Mouse (Mus musculus) liver, embryonic 13.5 days (tissue): ENCODE data around the gene Lpp. TPM values are rescaled to one million over a fixed set of nuclear protein-coding genes. Genes with fewer than 3 reads are reported as not detected.

Experiments used
- ATAC-seq: fragments of 200-750 bp; cut with Nextera tagmentation; 2 replicates; pipeline ENCODE4 v1.8.0; 2017; ENCODE audit warnings: low read depth, mild to moderate bottlenecking, moderate number of reproducible peaks, moderate library complexity
- DNase-seq: peaks from one replicate; pipeline ENCODE4 v3.0.0; 2022
- H3K27ac ChIP-seq: fragments of 300-500 bp; sonication (generic); 2 replicates; pipeline ENCODE4 v1.5.1; 2015; ENCODE audit warnings: moderate library complexity, mild to moderate bottlenecking, inconsistent platforms
- H3K27me3 ChIP-seq: fragments of 300-500 bp; sonication (generic); 2 replicates; pipeline ENCODE4 v1.6.1; 2015; ENCODE audit warnings: mild to moderate bottlenecking, inconsistent platforms
- H3K36me3 ChIP-seq: fragments of 300-500 bp; sonication (generic); 2 replicates; pipeline ENCODE4 v1.6.1; 2015; ENCODE audit warnings: mild to moderate bottlenecking, inconsistent platforms
- H3K4me1 ChIP-seq: fragments of 300-500 bp; sonication (generic); replicated peaks from 2 replicates; pipeline ENCODE4 v1.6.1; 2015; ENCODE audit warnings: inconsistent platforms
- H3K4me2 ChIP-seq: fragments of 300-500 bp; sonication (generic); 2 replicates; pipeline ENCODE4 v1.6.1; 2015; ENCODE audit warnings: inconsistent platforms, mild to moderate bottlenecking, moderate library complexity
- H3K4me3 ChIP-seq: fragments of 300-500 bp; sonication (generic); replicated peaks from 2 replicates; pipeline ENCODE4 v1.5.1; 2015; ENCODE audit warnings: mild to moderate bottlenecking, inconsistent platforms
- H3K9ac ChIP-seq: fragments of 300-500 bp; sonication (generic); 2 replicates; pipeline ENCODE4 v1.6.1; 2015; ENCODE audit warnings: mild to moderate bottlenecking, inconsistent platforms
- H3K9me3 ChIP-seq: fragments of 300-500 bp; sonication (generic); replicated peaks from 2 replicates; pipeline ENCODE4 v1.6.1; 2016; ENCODE audit warnings: inconsistent platforms
- WGBS: fragments of 180-500 bp; shearing (Covaris S2); methylation state at CpG from one replicate; pipeline ENCODE4 v1.1.7; 2015; ENCODE audit not compliant: insufficient replicate concordance; 5-methylcytosine and 5-hydroxymethylcytosine counted together
- polyA plus RNA-seq: library from polyadenylated mRNA; unstranded; fragments of >200 nt; fragmentation: Nextera tagmentation; extraction: Ambion mirVana; gene quantifications from 2 replicates; pipeline ENCODE4 v1.2.1, GENCODE M21; 2015

Lpp gene
- polyA plus RNA-seq, 1 experiment from 2014 or later, result 6.1 TPM

DNA sequence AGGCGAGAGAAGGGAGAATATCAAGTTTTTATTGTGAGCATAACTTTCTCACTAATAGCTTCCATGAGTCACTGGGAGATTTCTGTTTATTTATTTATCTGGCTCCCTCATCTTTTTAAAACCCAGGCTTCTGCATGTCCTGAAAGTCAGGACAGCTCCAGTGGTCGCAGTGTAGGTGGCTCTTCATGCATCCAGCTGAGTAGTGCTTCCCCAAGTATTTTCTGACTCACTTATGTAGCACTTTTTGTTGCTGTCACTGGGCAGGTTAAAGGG lies 98.1 kb downstream of the Lpp start:
- no peaks in the 10 kb centered on the region for H3K27me3 ChIP-seq
- no peak overlapping the region for H3K4me2 ChIP-seq
- WGBS, result 59% methylated on average over 2 of the region's 2 CpGs
- H3K4me3 ChIP-seq, result no peak overlapping the region
- no peaks in the 10 kb centered on the region for H3K9me3 ChIP-seq
- DNase-seq (no peak), ATAC-seq (no peak)
- no peak overlapping the region for H3K9ac ChIP-seq
- H3K27ac ChIP-seq, result no peak overlapping the region
- H3K4me1 ChIP-seq, result peaks cover 17% of the 10 kb centered on the region; the same call in 1 of the 2 replicates
- H3K36me3 ChIP-seq, result no peaks in the 10 kb centered on the region

- Histone ChIP-seq H3K4me2 (no peak overlapping the region), H3K9ac (no peak overlapping the region), H3K4me3 (no peak overlapping the region), H3K27me3 (no peaks in the 10 kb centered on the region), H3K9me3 (no peaks in the 10 kb centered on the region), H3K4me1 (peaks cover 17% of the 10 kb centered on the region; the same call in 1 of the 2 replicates), H3K27ac (no peak overlapping the region), H3K36me3 (no peaks in the 10 kb centered on the region)
- DNase-seq (no peak), ATAC-seq (no peak)
- WGBS, result 57% methylated on average over 4 of the region's 4 CpGs
These were observed 99.1 kb downstream of the Lpp start for GRCm38 (mm10) chr16:24492194-24492940.

DNA sequence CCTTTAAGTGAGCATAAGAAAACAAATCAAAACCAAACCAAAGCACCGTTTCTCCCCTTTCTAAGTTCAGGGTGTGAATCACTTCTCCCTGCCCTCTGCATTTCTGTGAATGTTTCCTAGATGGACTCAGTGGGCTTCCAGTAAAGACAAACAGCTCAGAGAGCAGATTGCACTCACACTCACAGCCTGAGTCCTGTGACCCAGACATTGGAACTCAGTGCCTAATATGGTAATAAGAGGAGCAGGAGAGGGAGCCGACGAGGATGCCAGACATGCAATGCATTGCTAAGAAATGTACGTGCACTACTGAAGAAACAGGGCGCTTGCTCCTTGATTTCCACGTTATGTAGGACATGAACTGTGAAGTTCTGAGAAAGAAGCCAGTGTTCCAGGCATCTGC lies 101.2 kb downstream of the Lpp start:
- ATAC-seq, result no peak
- H3K27me3 ChIP-seq, result no peaks in the 10 kb centered on the region
- H3K4me1 ChIP-seq, result peaks cover 17% of the 10 kb centered on the region; the same call in 1 of the 2 replicates
- DNase-seq, result no peak
- H3K4me2 ChIP-seq, result no peak overlapping the region
- no peak overlapping the region for H3K4me3 ChIP-seq
- no peak overlapping the region for H3K27ac ChIP-seq
- no peaks in the 10 kb centered on the region for H3K36me3 ChIP-seq
- no peak overlapping the region for H3K9ac ChIP-seq
- no peaks in the 10 kb centered on the region for H3K9me3 ChIP-seq
- WGBS, result 60% methylated on average over 6 of the region's 6 CpGs

DNA sequence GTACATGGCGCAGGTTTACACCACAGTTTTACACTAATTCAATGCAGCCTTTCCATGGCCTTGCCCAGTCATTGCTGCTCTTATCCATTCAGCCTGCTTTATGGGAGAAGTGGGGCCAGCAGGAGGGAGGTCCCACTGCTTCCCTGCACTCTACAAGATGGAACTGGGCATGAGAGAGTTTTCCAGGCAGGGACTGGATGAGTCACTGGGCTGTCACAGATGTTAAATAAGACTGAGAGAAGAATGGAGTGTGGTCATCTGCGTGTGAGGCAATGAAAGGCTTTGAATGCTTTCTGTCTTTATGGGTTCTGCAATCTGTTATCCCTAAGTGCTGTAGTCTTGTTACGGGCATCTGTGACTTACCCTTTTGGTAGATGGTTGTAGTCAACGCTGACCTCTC lies 102.2 kb downstream of the Lpp start:
- WGBS, result 67% methylated on average over 4 of the region's 4 CpGs
- Histone ChIP-seq H3K4me2 (no peak overlapping the region), H3K9me3 (no peaks in the 10 kb centered on the region), H3K4me1 (peaks cover 11% of the 10 kb centered on the region; the same call in 1 of the 2 replicates), H3K9ac (no peak overlapping the region), H3K27me3 (no peaks in the 10 kb centered on the region), H3K4me3 (no peak overlapping the region), H3K36me3 (no peaks in the 10 kb centered on the region), H3K27ac (no peak overlapping the region)
- no peak for DNase-seq
- no peak for ATAC-seq

DNA sequence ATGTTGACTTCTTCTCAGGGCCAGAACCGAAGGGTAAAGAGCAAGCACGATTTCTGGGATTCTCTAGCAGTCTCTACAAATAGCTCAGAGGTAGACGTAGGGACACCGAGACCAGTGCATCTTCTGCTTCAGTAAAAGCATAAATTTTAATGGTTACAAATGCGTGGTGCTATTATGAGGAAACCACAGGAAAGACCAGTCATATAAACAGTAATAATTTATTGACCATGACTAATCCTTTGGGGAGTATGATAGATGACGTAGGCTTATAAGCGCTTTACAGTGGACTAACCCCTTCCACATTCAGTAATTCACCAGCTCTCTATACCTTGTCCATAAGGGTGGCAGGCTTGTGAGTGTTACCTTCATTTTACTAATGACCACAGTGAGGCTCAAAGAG lies 103.3 kb downstream of the Lpp start:
- Histone ChIP-seq H3K27me3 (no peaks in the 10 kb centered on the region), H3K36me3 (no peaks in the 10 kb centered on the region), H3K4me2 (no peak overlapping the region), H3K9ac (no peak overlapping the region), H3K4me1 (no peaks in the 10 kb centered on the region; the same call in 1 of the 2 replicates), H3K9me3 (no peaks in the 10 kb centered on the region), H3K27ac (no peak overlapping the region), H3K4me3 (no peak overlapping the region)
- 67% methylated on average over 7 of the region's 7 CpGs for WGBS
- DNase-seq (no peak), ATAC-seq (no peak)

- H3K9me3 ChIP-seq, result no peaks in the 10 kb centered on the region
- DNase-seq, result no peak
- 62% methylated on average over 2 of the region's 2 CpGs for WGBS
- H3K4me1 ChIP-seq, result no peaks in the 10 kb centered on the region; the same call in 1 of the 2 replicates
- H3K27ac ChIP-seq, result no peak overlapping the region
- no peaks in the 10 kb centered on the region for H3K36me3 ChIP-seq
- no peak overlapping the region for H3K9ac ChIP-seq
- H3K27me3 ChIP-seq, result no peaks in the 10 kb centered on the region
- H3K4me2 ChIP-seq, result no peak overlapping the region
- ATAC-seq, result no peak
- H3K4me3 ChIP-seq, result no peak overlapping the region
These were observed 104.1 kb downstream of the Lpp start for GRCm38 (mm10) chr16:24497413-24497812.

DNA sequence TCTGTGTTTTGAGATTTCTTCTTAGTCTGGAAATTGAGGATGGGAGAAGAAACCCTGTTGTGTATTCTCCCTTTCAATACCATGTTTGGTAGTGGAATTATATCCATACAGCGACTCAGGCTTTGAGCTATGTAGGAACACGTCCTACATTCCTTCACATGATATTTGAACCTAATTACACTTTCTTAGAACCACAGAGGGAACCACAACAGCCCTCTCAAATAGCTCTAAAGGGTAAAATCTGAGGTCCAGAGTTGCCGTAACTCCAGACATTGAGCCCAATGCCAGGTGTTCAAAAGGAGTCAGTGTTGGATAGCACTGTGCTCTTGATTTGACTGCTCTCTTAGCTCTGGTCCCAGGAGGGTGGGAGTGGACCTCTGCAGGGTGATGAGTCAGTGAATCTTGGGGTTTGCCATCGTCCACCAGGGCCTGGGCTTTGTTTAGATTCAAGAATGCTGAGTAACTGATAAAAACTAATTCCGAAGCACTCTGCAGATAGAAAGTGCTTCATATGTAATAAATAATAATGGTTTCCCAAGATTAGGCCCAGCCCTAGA lies 104.9 kb downstream of the Lpp start:
- Histone ChIP-seq H3K9ac (no peak overlapping the region), H3K9me3 (no peaks in the 10 kb centered on the region), H3K36me3 (no peaks in the 10 kb centered on the region), H3K4me2 (no peak overlapping the region), H3K4me1 (no peaks in the 10 kb centered on the region; the same call in 1 of the 2 replicates), H3K27me3 (no peaks in the 10 kb centered on the region), H3K27ac (no peak overlapping the region), H3K4me3 (no peak overlapping the region)
- ATAC-seq, result no peak
- DNase-seq, result no peak
- 59% methylated on average over 5 of the region's 5 CpGs for WGBS

GRCm38 (mm10) chr16:24501197-24501596 lies 107.9 kb downstream of the Lpp start:
- Histone ChIP-seq H3K9ac (no peak overlapping the region), H3K36me3 (no peaks in the 10 kb centered on the region), H3K27ac (no peak overlapping the region), H3K27me3 (no peaks in the 10 kb centered on the region), H3K4me2 (no peak overlapping the region), H3K4me3 (no peak overlapping the region), H3K4me1 (no peaks in the 10 kb centered on the region), H3K9me3 (no peaks in the 10 kb centered on the region)
- WGBS, result 67% methylated on average over 6 of the region's 6 CpGs
- ATAC-seq (no peak), DNase-seq (no peak)

DNA sequence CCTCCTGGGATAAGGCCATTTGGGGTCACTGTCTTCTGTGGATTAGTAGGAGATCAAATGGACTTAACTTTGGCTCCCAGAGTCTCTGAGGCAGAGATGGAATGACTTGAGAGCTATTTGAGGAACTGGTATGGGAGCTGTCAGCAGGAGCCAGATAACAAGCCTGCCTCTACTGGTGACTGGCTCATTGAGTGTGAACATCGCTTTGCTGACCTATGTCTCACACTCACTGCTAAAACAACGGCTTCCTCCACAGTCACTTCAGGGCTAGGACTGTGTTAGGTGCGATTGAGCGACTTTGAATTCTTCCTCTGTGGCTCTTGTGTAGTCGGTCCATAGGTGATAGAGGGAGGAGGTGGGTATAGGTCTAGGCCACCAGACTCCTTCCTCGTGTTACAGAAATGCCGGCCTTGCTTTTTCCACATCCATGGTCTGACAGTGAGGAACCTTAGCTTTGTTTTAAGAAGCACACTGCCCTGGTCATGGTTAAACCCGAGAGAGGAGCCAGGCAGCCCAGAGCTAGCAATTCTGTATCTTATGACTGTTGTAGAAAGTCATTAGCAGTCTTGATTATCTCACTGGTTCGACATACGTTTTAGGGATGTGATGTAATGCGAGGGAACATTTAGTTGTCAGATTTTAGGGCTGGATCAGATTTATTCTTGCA lies 108.5 kb downstream of the Lpp start:
- Histone ChIP-seq H3K27me3 (no peaks in the 10 kb centered on the region), H3K36me3 (no peaks in the 10 kb centered on the region), H3K9me3 (no peaks in the 10 kb centered on the region), H3K4me3 (no peak overlapping the region), H3K4me1 (no peaks in the 10 kb centered on the region), H3K27ac (no peak overlapping the region), H3K4me2 (no peak overlapping the region), H3K9ac (no peak overlapping the region)
- ATAC-seq (no peak), DNase-seq (no peak)
- 61% methylated on average over 11 of the region's 11 CpGs for WGBS

DNA sequence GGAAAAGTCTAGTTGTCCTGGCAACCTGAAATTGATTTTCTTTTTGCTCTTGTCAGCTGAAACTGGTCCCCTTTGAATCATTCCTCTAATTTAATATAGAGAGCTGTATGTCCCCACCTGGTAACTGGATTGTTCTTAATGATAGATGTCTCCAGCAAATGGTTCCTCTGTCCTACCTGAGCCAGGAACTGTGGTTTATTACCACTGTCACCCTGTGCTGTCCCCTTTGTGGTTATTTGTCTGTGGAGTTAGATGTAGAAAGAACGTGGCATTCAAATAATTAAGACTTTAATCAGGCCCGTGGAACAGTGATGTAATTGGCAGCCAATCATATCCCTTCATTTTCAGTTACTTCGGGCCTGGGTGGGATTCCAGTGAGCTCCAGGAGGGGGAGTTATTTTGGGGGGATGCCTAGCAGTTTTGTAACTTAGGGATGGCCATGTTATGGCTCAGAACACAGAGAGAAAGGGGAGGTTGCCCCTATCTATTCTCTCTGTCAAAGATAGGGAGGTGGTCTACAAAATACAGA lies 109.1 kb downstream of the Lpp start:
- H3K9me3 ChIP-seq, result no peaks in the 10 kb centered on the region
- WGBS, result 64% methylated on average over 3 of the region's 3 CpGs

DNA sequence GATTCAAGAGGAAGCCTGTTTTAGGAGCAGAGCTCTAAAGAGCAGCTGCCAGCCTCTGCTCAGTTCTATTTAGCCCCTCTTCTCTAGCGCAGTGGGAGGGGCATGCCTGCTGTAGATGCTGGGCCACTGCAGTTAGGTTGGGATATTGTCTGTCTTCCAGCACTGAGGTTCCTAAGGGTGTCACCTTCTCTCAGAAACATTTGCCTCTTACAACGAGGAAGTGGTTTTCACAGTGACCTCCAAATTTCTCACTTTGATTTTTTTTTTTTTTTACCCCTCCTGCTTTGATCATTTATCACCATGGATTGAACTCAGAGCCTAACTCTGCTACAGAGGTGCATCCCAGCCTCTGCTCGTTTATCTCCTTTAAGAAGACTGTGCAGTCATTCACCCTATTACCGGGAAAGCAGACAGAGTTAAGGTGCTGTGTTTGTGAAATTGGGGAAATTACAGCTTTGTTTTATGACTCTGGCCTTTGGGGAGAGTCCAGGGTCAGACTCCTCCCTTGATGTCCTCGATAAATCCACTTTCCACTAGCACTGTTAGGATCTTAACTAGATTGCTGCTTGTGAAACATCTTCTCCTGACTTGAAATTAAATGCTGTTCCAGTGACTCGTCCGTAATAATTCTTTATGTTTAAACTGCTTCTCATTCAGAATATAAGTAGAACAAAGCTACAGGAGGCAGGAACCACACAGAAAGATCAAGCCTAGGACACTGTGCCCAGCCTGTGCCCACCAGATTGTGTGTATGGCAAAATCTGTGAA lies 111.7 kb downstream of the Lpp start:
- Histone ChIP-seq H3K9ac (no peak overlapping the region), H3K4me3 (no peak overlapping the region), H3K27me3 (no peaks in the 10 kb centered on the region), H3K4me2 (no peak overlapping the region), H3K9me3 (no peaks in the 10 kb centered on the region), H3K4me1 (no peaks in the 10 kb centered on the region), H3K27ac (no peak overlapping the region), H3K36me3 (no peaks in the 10 kb centered on the region)
- WGBS, result 43% methylated on average over 7 of the region's 7 CpGs
- ATAC-seq (no peak), DNase-seq (no peak)

More for the DNA sequence above, 109.1 kb downstream of the Lpp start:
- Histone ChIP-seq H3K4me3 (no peak overlapping the region), H3K4me1 (no peaks in the 10 kb centered on the region), H3K4me2 (no peak overlapping the region), H3K36me3 (no peaks in the 10 kb centered on the region), H3K27me3 (no peaks in the 10 kb centered on the region), H3K27ac (no peak overlapping the region), H3K9ac (no peak overlapping the region)
- ATAC-seq, result no peak
- no peak for DNase-seq
